Comparison of ENCODE assay signal across 16 mouse cellular contexts in genomic region chrX:102169724-102170123, GRCm38 (mm10).
"Had no signal": no experiment of that assay in that cellular context is flagged by ENCODE, and none has a peak within 500 bp of the region (broad histone marks: within the 10 kb centered on the region; RNA-seq: fewer than 3 reads in every experiment).

No protein-coding gene starts in this region.

- H3K4me3 ChIP-seq: midbrain, embryonic 10.5 days; midbrain, embryonic 12.5 days; myocyte; neural tube, embryonic 13.5 days; neural tube, embryonic 15.5 days; stomach, embryonic 15.5 days had no signal

- DNase-seq: lung, adult 18-20 months; lung, embryonic 14.5 days; lung, postnatal 10 days; lung, postnatal 4 days; midbrain, embryonic 14.5 days; right cerebral cortex, postnatal 14 days; thymus, adult 2 months; thymus, postnatal 25 days; thymus, postnatal 4 days had no signal

- H3K27ac ChIP-seq: midbrain, embryonic 10.5 days; midbrain, embryonic 12.5 days; neural tube, embryonic 13.5 days; neural tube, embryonic 15.5 days; stomach, embryonic 15.5 days; stomach, postnatal 0 days had no signal

- H3K9me3 ChIP-seq: midbrain, embryonic 10.5 days; midbrain, embryonic 12.5 days; neural tube, embryonic 13.5 days; neural tube, embryonic 15.5 days; stomach, embryonic 15.5 days had no signal

- H3K4me1 ChIP-seq: neural tube, embryonic 13.5 days; stomach, embryonic 15.5 days had no signal

- H3K36me3 ChIP-seq: midbrain, embryonic 10.5 days; midbrain, embryonic 12.5 days; neural tube, embryonic 13.5 days; neural tube, embryonic 15.5 days; stomach, embryonic 15.5 days had no signal

- H3K27me3 ChIP-seq: midbrain, embryonic 12.5 days; neural tube, embryonic 15.5 days; stomach, embryonic 15.5 days had no signal
